Mouse (Mus musculus) kidney, adult 9 months (tissue): ENCODE data around the gene Zzef1.

Experiments
- DNase-seq: peaks from one replicate; pipeline ENCODE4 v3.0.0; 2022

Zzef1 gene

GRCm38 (mm10) chr11:72807992-72808391 lies 12.0 kb downstream of the Zzef1 start:
- no peak for DNase-seq

- no peak for DNase-seq
Observed at GRCm38 (mm10) chr11:72813687-72814086, 17.7 kb downstream of the Zzef1 start.

GRCm38 (mm10) chr11:72814188-72814587 lies 18.2 kb downstream of the Zzef1 start:
- DNase-seq, result no peak

GRCm38 (mm10) chr11:72816859-72817258 lies 20.8 kb downstream of the Zzef1 start:
- DNase-seq, result no peak

- no peak for DNase-seq
Observed at GRCm38 (mm10) chr11:72818067-72818466, 22.0 kb downstream of the Zzef1 start.

- no peak for DNase-seq
Observed at GRCm38 (mm10) chr11:72821041-72821440, 25.0 kb downstream of the Zzef1 start.

- DNase-seq, result no peak
Observed at GRCm38 (mm10) chr11:72829869-72830268, 33.8 kb downstream of the Zzef1 start.

- no peak for DNase-seq
Observed at GRCm38 (mm10) chr11:72842731-72843130, 46.7 kb downstream of the Zzef1 start.

GRCm38 (mm10) chr11:72843576-72843975 lies 47.5 kb downstream of the Zzef1 start:
- DNase-seq, result no peak

GRCm38 (mm10) chr11:72845526-72845925 lies 49.5 kb downstream of the Zzef1 start:
- DNase-seq, result no peak

GRCm38 (mm10) chr11:72846685-72847084 lies 50.7 kb downstream of the Zzef1 start:
- no peak for DNase-seq

GRCm38 (mm10) chr11:72847831-72848628 lies 52.0 kb downstream of the Zzef1 start:
- DNase-seq, result no peak

GRCm38 (mm10) chr11:72850419-72851131 lies 54.5 kb downstream of the Zzef1 start:
- DNase-seq, result no peak

- DNase-seq, result no peak
Observed at GRCm38 (mm10) chr11:72851214-72851613, 55.2 kb downstream of the Zzef1 start.

GRCm38 (mm10) chr11:72852122-72852521 lies 56.1 kb downstream of the Zzef1 start:
- DNase-seq, result no peak

- DNase-seq, result no peak
Observed at GRCm38 (mm10) chr11:72853086-72853485, 57.1 kb downstream of the Zzef1 start.

- no peak for DNase-seq
Observed at GRCm38 (mm10) chr11:72854251-72854650, 58.2 kb downstream of the Zzef1 start.

- DNase-seq, result no peak
Observed at GRCm38 (mm10) chr11:72856764-72857163, 60.7 kb downstream of the Zzef1 start.

- no peak for DNase-seq
Observed at GRCm38 (mm10) chr11:72861236-72861635, 65.2 kb downstream of the Zzef1 start.

- no peak for DNase-seq
Observed at GRCm38 (mm10) chr11:72866446-72866845, 70.4 kb downstream of the Zzef1 start.

GRCm38 (mm10) chr11:72872061-72872460 lies 76.0 kb downstream of the Zzef1 start:
- no peak for DNase-seq

GRCm38 (mm10) chr11:72892623-72893022 lies 96.6 kb downstream of the Zzef1 start:
- DNase-seq, result no peak

- DNase-seq, result peak; percentile 40
Observed at GRCm38 (mm10) chr11:72908391-72908790, 112.4 kb downstream of the Zzef1 start.

- no peak for DNase-seq
Observed at GRCm38 (mm10) chr11:72917299-72917996, 121.4 kb downstream of the Zzef1 start.
